Mouse (Mus musculus): ENCODE results near the gene Gm6096. TPM values are rescaled to one million over a fixed set of nuclear protein-coding genes. Genes with fewer than 3 reads are reported as not detected.

The Gm6096 gene
- polyA plus RNA-seq, 1 experiment from 2014 or later, result 0.32 TPM

DNA sequence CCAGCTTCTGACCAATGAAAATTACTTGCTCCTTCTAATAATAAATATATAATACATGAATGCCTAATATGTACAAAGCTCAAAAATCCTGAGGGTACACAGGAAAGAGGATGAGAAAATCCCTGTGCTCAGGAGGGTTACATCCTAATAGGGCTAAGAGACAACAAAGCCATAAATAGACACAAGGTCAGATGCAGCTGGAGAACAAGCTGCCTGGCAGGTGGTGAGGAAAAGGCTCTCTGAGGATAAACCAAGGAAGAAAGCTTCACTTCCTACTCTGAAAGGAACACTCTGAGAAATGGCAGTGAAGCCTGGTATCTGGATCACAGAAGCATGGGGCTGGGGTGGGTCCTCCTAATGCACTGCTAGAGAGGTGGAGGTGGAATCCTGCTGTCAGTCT is 15.6 kb downstream of the Gm6096 start:
- H3K27me3 ChIP-seq (ENCODE audit: insufficient read depth, low read length), result no peaks in the 10 kb centered on the region
- H3K27ac ChIP-seq, result no peak overlapping the region
- no peak for ATAC-seq (replicated peaks; ENCODE audit: low FRiP score, low read depth)

DNA sequence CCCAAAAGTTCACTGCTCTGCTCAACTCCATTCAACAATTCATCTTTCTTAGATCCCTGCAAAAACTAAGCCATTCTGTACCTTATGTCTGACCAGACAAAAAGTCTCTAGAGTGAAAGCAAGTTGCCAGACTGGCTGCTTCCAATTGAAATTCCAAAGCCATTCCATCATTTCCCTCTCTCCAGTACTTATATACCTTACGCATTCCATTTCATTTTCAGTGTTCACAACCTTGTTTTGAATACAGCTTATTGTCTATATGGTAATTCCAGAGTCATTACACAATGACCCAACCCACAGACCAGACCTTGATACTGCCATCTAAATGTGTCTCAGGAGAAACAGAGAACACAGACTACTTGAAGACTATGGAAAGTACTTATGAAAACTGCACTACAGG is 17.6 kb downstream of the Gm6096 start:
- no peaks in the 10 kb centered on the region; the same call in 1 of the 2 replicates for H3K4me1 ChIP-seq (replicated peaks; ENCODE audit: insufficient read depth, low read length)
- no peak overlapping the region for H3K9ac ChIP-seq (ENCODE audit: low read depth, low read length)
- H3K9me3 ChIP-seq (replicated peaks; ENCODE audit: low read length), result no peaks in the 10 kb centered on the region
- H3K4me3 ChIP-seq (replicated peaks; ENCODE audit: low read depth, low read length), result no peak overlapping the region
- DNase-seq (ENCODE audit: low spot score) (no peak), ATAC-seq (replicated peaks; ENCODE audit: low FRiP score, low read depth) (no peak)
- 0 out of 2 replicates have a peak, but pooled peaks cover 2% of the 10 kb centered on the region for H3K36me3 ChIP-seq (ENCODE audit: insufficient read depth, low read length)
- 70% methylated on average over 1 of the region's 1 CpGs for WGBS
- no peak overlapping the region for H3K4me2 ChIP-seq (ENCODE audit: low read length)
- no peak for TF ChIP-seq CTCF (IDR thresholded peaks at IDR 0.05; ENCODE audit: low read depth)
- H3K27me3 ChIP-seq (ENCODE audit: insufficient read depth, low read length), result no peaks in the 10 kb centered on the region
- H3K27ac ChIP-seq, result no peak overlapping the region

More for the DNA sequence above, 15.6 kb downstream of the Gm6096 start:
- peaks cover 19% of the 10 kb centered on the region; the same call in 1 of the 2 replicates for H3K36me3 ChIP-seq (ENCODE audit: insufficient read depth, low read length)
- H3K4me1 ChIP-seq (replicated peaks; ENCODE audit: insufficient read depth, low read length), result no peaks in the 10 kb centered on the region; the same call in 1 of the 2 replicates
- no peak overlapping the region for H3K4me3 ChIP-seq (replicated peaks; ENCODE audit: low read depth, low read length)
- no peaks in the 10 kb centered on the region for H3K9me3 ChIP-seq (replicated peaks; ENCODE audit: low read length)
- no peak for DNase-seq (ENCODE audit: low spot score)
- TF ChIP-seq CTCF (IDR thresholded peaks at IDR 0.05; ENCODE audit: low read depth), result no peak
- H3K9ac ChIP-seq (ENCODE audit: low read depth, low read length), result no peak overlapping the region
- H3K4me2 ChIP-seq (ENCODE audit: low read length), result no peak overlapping the region

DNA sequence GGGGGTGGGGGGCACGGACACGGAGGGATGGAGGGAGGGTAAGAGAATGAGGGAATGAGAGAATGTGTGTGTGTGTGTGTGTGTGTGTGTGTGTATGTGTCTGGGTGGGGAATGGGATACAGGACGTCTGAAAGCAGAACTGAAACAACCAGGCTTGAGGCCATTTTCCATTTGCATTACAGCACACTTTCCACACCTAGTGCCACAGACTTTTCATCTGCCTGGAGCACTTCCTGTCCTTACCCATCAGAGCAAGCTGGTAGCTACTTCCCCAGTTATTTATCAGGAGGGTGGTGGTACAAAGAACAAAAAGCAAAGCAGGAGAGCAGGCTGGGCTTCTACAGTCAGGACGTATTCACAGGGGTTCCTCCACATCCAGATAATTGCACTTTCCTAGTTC is 21.6 kb downstream of the Gm6096 start:
- DNase-seq (ENCODE audit: low spot score) (no peak), ATAC-seq (replicated peaks; ENCODE audit: low FRiP score, low read depth) (no peak)
- H3K27me3 ChIP-seq (ENCODE audit: insufficient read depth, low read length), result no peaks in the 10 kb centered on the region
- H3K27ac ChIP-seq, result no peak overlapping the region
- H3K9ac ChIP-seq (ENCODE audit: low read depth, low read length), result no peak overlapping the region
- WGBS, result 70% methylated on average over 4 of the region's 4 CpGs
- no peaks in the 10 kb centered on the region for H3K4me1 ChIP-seq (replicated peaks; ENCODE audit: insufficient read depth, low read length)
- H3K9me3 ChIP-seq (replicated peaks; ENCODE audit: low read length), result no peaks in the 10 kb centered on the region
- no peak overlapping the region for H3K4me2 ChIP-seq (ENCODE audit: low read length)
- H3K36me3 ChIP-seq (ENCODE audit: insufficient read depth, low read length), result 0 out of 2 replicates have a peak, but pooled peaks cover 11% of the 10 kb centered on the region
- no peak for TF ChIP-seq CTCF (IDR thresholded peaks at IDR 0.05; ENCODE audit: low read depth)
- no peak overlapping the region for H3K4me3 ChIP-seq (replicated peaks; ENCODE audit: low read depth, low read length)

DNA sequence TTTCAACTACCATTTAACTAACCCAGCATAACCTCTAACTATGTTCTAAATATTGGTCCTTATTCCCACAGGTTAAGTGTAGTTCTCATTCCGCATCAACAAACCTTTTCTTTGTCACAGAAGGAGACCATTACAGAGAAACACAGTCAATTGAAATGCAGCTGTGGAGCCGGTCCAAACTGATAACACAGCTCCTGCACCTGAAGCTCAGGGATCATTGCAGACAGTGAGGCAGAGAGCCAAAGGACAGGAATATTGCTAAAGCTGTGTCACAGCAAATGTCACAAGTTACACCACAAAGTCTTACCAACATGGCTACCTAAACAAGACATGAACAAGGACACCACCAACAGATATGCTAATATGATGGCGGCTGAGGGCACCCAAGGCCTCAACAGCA is 25.2 kb downstream of the Gm6096 start:
- Histone ChIP-seq H3K27ac (no peak overlapping the region), H3K36me3 (ENCODE audit: insufficient read depth, low read length) (0 out of 2 replicates have a peak, but pooled peaks cover 15% of the 10 kb centered on the region), H3K4me3 (replicated peaks; ENCODE audit: low read depth, low read length) (no peak overlapping the region), H3K4me1 (replicated peaks; ENCODE audit: insufficient read depth, low read length) (no peaks in the 10 kb centered on the region), H3K9me3 (replicated peaks; ENCODE audit: low read length) (no peaks in the 10 kb centered on the region), H3K27me3 (ENCODE audit: insufficient read depth, low read length) (no peaks in the 10 kb centered on the region), H3K4me2 (ENCODE audit: low read length) (no peak overlapping the region), H3K9ac (ENCODE audit: low read depth, low read length) (no peak overlapping the region)
- 92% methylated on average over 3 of the region's 3 CpGs for WGBS
- DNase-seq (ENCODE audit: low spot score) (no peak), ATAC-seq (replicated peaks; ENCODE audit: low FRiP score, low read depth) (no peak)
- TF ChIP-seq CTCF (IDR thresholded peaks at IDR 0.05; ENCODE audit: low read depth), result no peak

DNA sequence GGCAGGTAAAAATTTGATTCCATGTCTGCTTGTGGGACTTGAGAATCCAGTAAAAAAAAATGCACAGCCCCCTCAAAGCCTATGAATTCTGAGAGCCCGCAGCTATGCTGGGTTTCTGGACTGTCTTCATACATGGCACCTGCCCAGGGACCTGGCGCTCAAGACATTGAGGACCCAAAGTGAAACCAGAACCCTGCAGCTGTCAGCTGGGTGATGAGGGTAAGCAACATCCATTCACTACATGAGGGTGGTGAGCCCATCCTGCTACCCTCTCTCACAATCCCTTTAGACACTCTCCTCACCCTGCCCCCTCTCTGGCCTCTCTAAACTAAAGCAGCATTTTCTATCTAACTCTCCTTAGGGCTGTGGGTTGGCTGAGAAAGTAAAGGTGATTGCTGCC is 26.8 kb downstream of the Gm6096 start:
- H3K27me3 ChIP-seq (ENCODE audit: insufficient read depth, low read length), result no peaks in the 10 kb centered on the region
- no peak overlapping the region for H3K4me2 ChIP-seq (ENCODE audit: low read length)
- 89% methylated on average over 2 of the region's 2 CpGs for WGBS
- no peak for DNase-seq (ENCODE audit: low spot score)
- no peak overlapping the region for H3K9ac ChIP-seq (ENCODE audit: low read depth, low read length)
- no peak for ATAC-seq (replicated peaks; ENCODE audit: low FRiP score, low read depth)
- TF ChIP-seq CTCF (IDR thresholded peaks at IDR 0.05; ENCODE audit: low read depth), result no peak
- no peak overlapping the region for H3K27ac ChIP-seq
- no peak overlapping the region for H3K4me3 ChIP-seq (replicated peaks; ENCODE audit: low read depth, low read length)
- no peaks in the 10 kb centered on the region for H3K4me1 ChIP-seq (replicated peaks; ENCODE audit: insufficient read depth, low read length)
- 0 out of 2 replicates have a peak, but pooled peaks cover 20% of the 10 kb centered on the region for H3K36me3 ChIP-seq (ENCODE audit: insufficient read depth, low read length)
- no peaks in the 10 kb centered on the region for H3K9me3 ChIP-seq (replicated peaks; ENCODE audit: low read length)

DNA sequence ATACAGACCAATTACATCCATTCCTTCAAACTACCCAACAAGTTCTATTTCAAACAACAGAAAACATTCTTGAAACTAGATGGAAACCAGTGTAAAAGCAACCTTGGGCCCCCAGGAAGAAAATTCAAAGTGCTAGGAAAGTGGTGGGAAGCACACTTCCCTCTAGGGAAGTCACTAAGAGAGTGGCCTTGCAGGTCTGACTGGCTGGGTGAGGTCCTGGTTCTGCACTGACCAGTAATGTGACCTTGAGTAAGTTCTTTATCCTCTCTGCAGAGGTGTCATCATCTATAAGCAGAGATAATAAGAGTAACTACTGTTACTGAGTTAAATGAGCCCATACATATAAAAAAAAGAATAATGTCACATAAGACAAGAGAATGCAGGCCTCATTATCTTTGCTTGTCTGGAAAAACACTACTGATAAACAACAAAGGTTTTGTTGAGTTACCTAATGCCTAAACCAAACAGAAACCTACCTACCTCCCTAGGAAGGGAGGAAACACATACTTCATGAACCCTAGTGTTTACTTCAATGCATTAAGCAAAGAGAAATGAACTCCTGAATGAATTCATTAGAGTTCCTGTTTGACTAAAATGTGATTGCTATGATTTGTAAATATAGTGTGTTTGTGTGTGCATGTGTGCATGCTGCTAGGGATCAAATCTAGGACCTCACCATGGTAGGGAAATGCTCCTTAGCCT is 39.8 kb downstream of the Gm6096 start:
- no peak for TF ChIP-seq CTCF (IDR thresholded peaks at IDR 0.05; ENCODE audit: low read depth)
- H3K27me3 ChIP-seq (ENCODE audit: insufficient read depth, low read length), result no peaks in the 10 kb centered on the region
- ATAC-seq (replicated peaks; ENCODE audit: low FRiP score, low read depth) (no peak), DNase-seq (ENCODE audit: low spot score) (no peak)
- H3K4me3 ChIP-seq (replicated peaks; ENCODE audit: low read depth, low read length), result no peak overlapping the region
- H3K9ac ChIP-seq (ENCODE audit: low read depth, low read length), result no peak overlapping the region
- no peaks in the 10 kb centered on the region for H3K9me3 ChIP-seq (replicated peaks; ENCODE audit: low read length)
- no peaks in the 10 kb centered on the region for H3K4me1 ChIP-seq (replicated peaks; ENCODE audit: insufficient read depth, low read length)
- no peaks in the 10 kb centered on the region for H3K36me3 ChIP-seq (ENCODE audit: insufficient read depth, low read length)
- H3K4me2 ChIP-seq (ENCODE audit: low read length), result no peak overlapping the region
- no peak overlapping the region; the same call in 1 of the 2 replicates for H3K27ac ChIP-seq

All from kidney, postnatal 0 days (tissue).